Comparison of ENCODE assay signal across 8 mouse cellular contexts in genomic region chr8:84147769-84148530, GRCm38 (mm10). TPM values are rescaled to one million over a fixed set of nuclear protein-coding genes. Genes with fewer than 3 reads are reported as not detected.
DNase-seq lines count a peak whose midpoint lies in the region; ATAC-seq and TF ChIP-seq lines count a peak whose summit lies in the region.

Gene Cc2d1a (minus strand): TSS chr8:84147936.
Gene 4930432K21Rik (plus strand): TSS chr8:84148025.

- POLR2A ChIA-PET in Patski (lab: Charles Lee), result interaction anchor here (0.6 kb wide), 1 partner anchor 38 kb away, joined by 4 read pairs; no protein-coding TSS in a partner anchor

- peak within 1 kb of the TSS; percentile 66; the same call in 1 of the 2 replicates for H3K27ac ChIP-seq in hindbrain, embryonic 13.5 days

- CTCF ChIA-PET in Patski (lab: Charles Lee), result interaction anchor here (1.0 kb wide), 1 partner anchor 10 kb away, joined by 3 read pairs; no protein-coding TSS in a partner anchor

- peak; percentile 75 for DNase-seq in Patski (ENCODE audit: low read depth, low spot score)
- peak; percentile 95 to 96 for DNase-seq in cerebellum, postnatal 14 days
- peak; percentile 91 for DNase-seq in frontal cortex, postnatal 14 days (ENCODE audit: low spot score in 2 of 2)
- peak; percentile 84 to 86 for DNase-seq in layer of hippocampus, postnatal 25 days (ENCODE audit: extremely low spot score in 1 of 2, low spot score in 1 of 2)
- DNase-seq in lung, postnatal 25 days (ENCODE audit: low spot score), result peak; percentile 96
- DNase-seq in retina, embryonic 14.5 days (ENCODE audit: low spot score), result peak; percentile 95
- DNase-seq in thymus, postnatal 4 days, result peak; percentile 96

- no peak for TF ChIP-seq CTCF in Patski (IDR thresholded peaks at IDR 0.05)

- ATAC-seq in Patski, result peak; percentile 78
- ATAC-seq in hindbrain, embryonic 13.5 days (ENCODE audit: low FRiP score), result peak; percentile 95

- peak within 1 kb of the TSS; percentile 71 for H3K4me3 ChIP-seq in hindbrain, embryonic 13.5 days

- peak within 1 kb of the TSS; percentile 88 for H3K9ac ChIP-seq in hindbrain, embryonic 13.5 days

- H3K27me3 ChIP-seq in Patski, result no peaks in the 10 kb centered on the region
- H3K27me3 ChIP-seq in hindbrain, embryonic 13.5 days, result no peaks in the 10 kb centered on the region

- WGBS in hindbrain, embryonic 13.5 days, result 17% methylated on average over 49 of the region's 49 CpGs

- peaks cover 28% of the 10 kb centered on the region for H3K4me1 ChIP-seq in hindbrain, embryonic 13.5 days (replicated peaks)

- peak within 1 kb of the TSS; percentile 93 for H3K4me2 ChIP-seq in hindbrain, embryonic 13.5 days

- in situ Hi-C loops in Patski (cut with MboI; ENCODE audit: low pct_unique_long_range_greater_than_20kb), result no loop called here

- H3K9me3 ChIP-seq in hindbrain, embryonic 13.5 days, result no peaks in the 10 kb centered on the region

- H3K36me3 ChIP-seq in hindbrain, embryonic 13.5 days, result peaks cover 31% of the 10 kb centered on the region

RNA-seq across cellular contexts. Expression of gene Cc2d1a, which starts in this region (rescaled TPM):
- polyA plus RNA-seq in Patski (2021), result 54.7 TPM
- polyA plus RNA-seq in hindbrain, embryonic 13.5 days (2015; fragmentation: Nextera tagmentation; extraction: Ambion mirVana), result 24.4 and 26.5 TPM in 2 replicates
- total RNA-seq in layer of hippocampus, postnatal 25 days (2021), result 10 to 100 TPM; 52.6 to 54.0 TPM

RNA-seq across cellular contexts. Expression of gene 4930432K21Rik, which starts in this region (rescaled TPM):
- polyA plus RNA-seq in Patski (2021), result 3.9 TPM
- polyA plus RNA-seq in hindbrain, embryonic 13.5 days (2015; fragmentation: Nextera tagmentation; extraction: Ambion mirVana), result 1.9 and 2.9 TPM in 2 replicates
- total RNA-seq in layer of hippocampus, postnatal 25 days (2021), result 1 to 10 TPM; 1.4 to 2.1 TPM

Comparison
In these comparisons a context has a peak if more than half of its experiments do, and no peak if none do; other contexts are left out.
1. Peak in every context shown above with its lines: DNase-seq, ATAC-seq, H3K4me3 ChIP-seq and H3K27ac ChIP-seq.